Mouse (Mus musculus) heart, postnatal 25 days (tissue): ENCODE measurements around the gene Foxi3. TPM values are rescaled to one million over a fixed set of nuclear protein-coding genes. Genes with fewer than 3 reads are reported as not detected.

ENCODE experiments used
- DNase-seq: peaks from one replicate; pipeline ENCODE4 v3.0.0; 2022; ENCODE audit warnings: low spot score
- intact Hi-C: fragments of 180-260 bp; cut with DNase I; formaldehyde crosslinking; loops from one replicate; pipeline ENCODE4 v1.15.1; 2025
- total RNA-seq, 2 experiments: library from RNA; stranded (reverse); gene quantifications; 2 replicates each; pipeline ENCODE4 v1.2.3; 2021

Gene Foxi3
- total RNA-seq, 2 experiments from 2014 or later, result not detected

DNA sequence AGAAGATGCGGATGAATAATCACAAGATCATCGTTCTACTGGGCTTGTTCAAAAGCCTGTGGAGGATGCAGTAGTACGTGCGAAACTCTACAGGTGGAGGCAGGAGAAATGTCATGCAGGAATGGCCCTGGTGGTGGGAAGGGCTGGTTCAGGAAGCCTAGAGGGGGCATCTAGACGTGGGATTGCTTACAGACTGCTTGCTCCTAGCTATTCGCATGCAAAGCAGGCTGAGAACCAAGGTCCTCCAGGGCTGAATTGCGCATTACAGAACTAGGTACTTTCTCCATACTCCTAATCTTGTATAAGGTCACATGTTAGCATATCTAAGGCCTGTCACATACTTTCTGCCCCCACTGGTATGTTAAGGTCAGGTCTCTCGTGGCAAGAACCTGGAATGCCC, 24.7 kb downstream of the Foxi3 start:
- intact Hi-C loops, result no loop called here
- no peak for DNase-seq

DNA sequence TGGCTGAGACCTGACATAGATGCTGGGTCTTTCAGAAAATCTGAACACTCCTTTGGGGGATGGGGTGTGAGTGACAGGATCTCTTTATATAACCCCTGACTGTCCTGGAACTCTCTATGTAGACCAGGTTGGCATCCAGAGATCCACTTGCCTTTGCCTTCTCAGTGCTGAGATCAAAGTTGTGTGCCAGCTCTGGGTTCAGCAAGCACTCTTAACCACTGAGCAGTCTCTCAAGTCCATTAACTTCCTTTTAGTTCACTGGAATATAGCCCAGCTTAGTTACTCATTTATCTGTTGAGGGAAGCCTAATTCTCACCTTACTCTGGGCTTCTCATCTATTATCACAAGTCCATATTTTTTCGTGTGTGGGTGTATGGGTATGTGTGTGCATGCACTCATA, 26.1 kb downstream of the Foxi3 start:
- DNase-seq, result no peak
- intact Hi-C loops, result no loop called here

DNA sequence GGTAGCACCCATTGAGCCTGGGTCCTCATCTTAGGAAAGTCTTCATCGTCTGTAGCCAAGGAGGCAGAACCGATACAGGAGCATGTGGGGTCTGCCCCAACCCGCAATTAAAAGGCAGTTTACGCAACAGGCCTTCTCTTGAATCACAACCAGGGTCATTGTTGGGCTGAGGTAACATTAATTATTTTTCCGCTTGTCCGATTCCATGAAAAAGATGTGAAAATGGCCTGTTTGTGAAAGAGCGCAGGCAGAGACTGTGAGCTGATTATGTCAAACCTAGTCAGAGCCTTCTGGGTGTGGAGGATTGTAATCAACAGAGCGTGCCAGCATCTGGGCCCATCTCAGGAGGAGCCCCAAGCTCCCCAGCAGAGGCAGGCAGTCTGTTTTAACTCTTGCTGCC, 30.4 kb downstream of the Foxi3 start:
- no peak for DNase-seq
- intact Hi-C loops, result no loop called here

DNA sequence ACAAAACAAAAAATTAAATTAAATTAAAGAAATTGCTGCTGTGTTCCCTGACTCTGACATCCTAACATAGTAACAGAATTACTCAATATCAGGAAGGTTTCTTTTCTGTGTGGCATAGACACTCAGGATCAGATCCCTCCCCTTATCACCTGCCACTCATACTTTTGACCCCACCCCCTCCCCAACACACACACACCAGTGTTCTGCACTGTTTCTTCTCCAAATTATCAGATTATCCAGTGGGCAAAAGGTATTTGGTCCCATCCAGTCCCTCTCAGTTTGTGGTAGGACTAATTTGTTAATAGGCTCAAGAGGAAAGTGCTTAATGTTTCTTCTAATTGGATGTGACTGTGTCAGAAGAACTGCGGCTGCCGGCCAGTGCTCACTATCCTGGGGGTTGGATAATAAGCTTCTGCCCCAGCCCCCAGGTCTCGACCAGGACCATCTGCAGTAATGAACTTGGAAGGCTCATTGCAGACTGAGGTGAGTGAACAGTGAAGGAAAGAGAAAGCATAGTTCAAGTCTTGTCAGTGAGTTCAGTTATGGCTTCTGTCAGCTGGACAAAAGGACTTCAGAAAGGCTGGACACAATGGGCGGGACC, 39.9 kb downstream of the Foxi3 start:
- DNase-seq, result no peak
- intact Hi-C loops, result no loop called here

DNA sequence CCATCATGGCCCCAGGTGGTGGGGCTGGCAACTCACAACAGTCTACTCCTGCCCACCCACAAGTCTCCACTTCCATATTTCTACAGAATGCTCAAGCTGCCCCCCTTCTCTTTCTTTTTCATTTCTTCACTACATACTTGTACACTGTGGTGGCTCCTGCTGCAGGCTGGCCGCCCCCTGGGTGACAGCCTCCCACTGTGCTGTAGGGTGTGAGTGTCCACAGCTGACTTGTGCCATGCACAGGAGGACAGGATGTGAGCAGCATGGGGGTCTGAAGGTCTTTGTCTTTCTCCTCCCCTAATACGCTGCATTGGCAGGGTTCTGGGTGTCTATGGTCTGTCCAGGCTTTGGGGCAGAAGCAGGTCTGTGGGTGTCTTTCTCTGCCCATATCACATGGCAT, 46.3 kb downstream of the Foxi3 start:
- DNase-seq, result no peak
- intact Hi-C loops, result no loop called here

DNA sequence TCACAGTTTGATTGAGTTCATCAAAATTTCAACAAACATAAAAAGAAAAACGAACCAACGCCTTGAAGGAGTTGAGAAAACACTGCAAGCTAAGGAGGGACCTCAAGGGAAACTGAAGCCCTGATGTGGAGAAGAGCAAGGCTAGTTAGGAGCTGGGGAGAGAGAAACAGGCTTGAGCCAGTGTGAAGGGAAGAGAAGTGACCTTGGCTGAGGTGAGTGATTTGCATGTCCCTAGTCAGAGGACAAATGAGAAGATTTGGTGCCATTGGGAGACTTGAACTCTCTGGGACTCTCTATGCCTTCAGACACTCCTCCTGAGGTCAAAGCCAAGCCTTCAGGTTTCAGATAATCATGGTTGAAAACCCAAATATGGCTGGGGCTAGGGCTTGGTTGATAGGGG, 47.8 kb downstream of the Foxi3 start:
- DNase-seq, result no peak
- intact Hi-C loops, result no loop called here

Other genes with a start within 250 kb of the Foxi3 start
- gene Rpia, start 164.3 kb upstream of the Foxi3 start, total RNA-seq, result 10 to 100 TPM; 11.3 to 13.9 TPM
- gene Eif2ak3, start 112.0 kb upstream of the Foxi3 start, total RNA-seq, result 1 to 10 TPM; 7.9 to 9.3 TPM
- not detected for gene Tex37, start 37.6 kb upstream of the Foxi3 start, total RNA-seq
- 1 to 10 TPM; 4.2 to 4.9 TPM for gene Thnsl2, start 187.9 kb downstream of the Foxi3 start, total RNA-seq
- gene Fabp1, start 243.3 kb downstream of the Foxi3 start, total RNA-seq, result not detected